Mouse (Mus musculus) brain, embryonic 18.5 days (tissue): ENCODE data around the gene Ralgapa2.

Experiments used
- DNase-seq: peaks from one replicate; pipeline ENCODE4 v3.0.0-alpha.2; 2012; ENCODE audit warnings: low read depth, low spot score

The Ralgapa2 gene

DNA sequence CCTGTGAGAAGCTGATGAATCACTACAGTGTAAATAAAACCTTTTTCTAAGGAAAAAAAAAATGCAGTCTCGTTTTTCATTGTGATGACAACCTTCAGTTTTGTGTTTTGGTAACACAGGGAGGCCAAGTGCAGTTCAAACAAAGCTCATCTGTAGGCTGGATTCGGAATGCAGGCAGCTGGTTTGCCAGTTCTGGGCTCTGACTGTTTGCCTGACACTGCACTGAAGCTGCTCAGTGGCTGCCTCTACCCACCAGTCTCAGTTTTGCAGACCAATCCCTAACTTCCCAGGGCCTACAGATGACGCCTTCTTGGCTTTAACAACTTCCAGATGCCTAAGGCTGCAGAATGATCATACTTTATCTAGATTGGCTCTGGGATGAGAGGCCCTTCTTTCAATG lies 205.1 kb downstream of the Ralgapa2 start:
- DNase-seq: no peak

DNA sequence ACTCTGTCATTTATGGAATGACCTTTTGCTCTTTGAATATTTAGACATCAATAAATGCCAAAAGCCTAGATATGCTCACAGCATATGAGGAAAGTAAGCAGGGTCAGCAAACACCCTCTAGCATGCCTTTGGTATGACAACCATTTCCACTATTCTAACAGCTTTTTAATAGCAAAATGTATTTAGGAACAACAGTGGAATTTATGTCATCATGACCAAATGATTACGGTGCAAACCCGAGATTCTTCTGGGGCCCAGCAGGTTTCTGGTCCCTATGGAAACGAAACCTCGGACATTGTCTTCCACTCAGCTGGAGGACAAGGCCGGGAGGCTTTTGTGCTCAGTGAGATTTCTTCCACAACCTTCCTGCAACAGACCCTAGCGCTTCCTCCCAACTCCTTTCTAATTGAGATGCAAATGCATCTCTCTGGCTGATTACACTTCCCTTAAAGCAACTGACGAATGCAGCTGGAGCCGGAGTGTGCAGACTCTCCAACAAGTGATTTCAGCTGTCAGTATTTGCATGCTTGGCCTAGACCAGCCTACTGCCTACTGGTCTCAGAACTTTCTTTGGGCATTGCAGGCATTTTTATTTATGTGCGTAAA lies 209.9 kb downstream of the Ralgapa2 start:
- no peak for DNase-seq

DNA sequence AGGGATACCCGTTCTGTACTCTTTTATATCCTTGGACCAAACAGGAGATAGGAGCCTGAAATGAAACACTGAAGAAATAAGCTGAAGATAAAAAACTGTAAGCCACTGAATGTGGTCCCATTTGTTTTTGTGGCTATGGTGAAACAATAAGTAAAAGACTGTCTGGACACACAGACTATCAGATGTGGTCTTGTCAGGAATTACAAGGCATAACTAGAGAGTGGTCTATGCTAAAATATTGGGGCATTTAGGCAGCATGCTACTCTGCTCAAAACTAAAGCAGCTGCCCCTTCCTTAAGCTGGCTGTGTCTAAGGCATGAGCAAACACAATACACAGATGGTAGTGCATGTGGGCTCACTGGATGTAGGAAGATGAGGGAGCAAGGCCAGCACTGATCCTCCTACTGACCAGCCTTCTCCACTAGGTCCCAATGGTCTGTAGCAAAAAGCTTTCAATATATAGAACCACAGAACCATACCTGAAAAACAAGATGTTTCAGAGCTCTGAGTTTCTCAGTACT lies 211.6 kb downstream of the Ralgapa2 start:
- DNase-seq: no peak

DNA sequence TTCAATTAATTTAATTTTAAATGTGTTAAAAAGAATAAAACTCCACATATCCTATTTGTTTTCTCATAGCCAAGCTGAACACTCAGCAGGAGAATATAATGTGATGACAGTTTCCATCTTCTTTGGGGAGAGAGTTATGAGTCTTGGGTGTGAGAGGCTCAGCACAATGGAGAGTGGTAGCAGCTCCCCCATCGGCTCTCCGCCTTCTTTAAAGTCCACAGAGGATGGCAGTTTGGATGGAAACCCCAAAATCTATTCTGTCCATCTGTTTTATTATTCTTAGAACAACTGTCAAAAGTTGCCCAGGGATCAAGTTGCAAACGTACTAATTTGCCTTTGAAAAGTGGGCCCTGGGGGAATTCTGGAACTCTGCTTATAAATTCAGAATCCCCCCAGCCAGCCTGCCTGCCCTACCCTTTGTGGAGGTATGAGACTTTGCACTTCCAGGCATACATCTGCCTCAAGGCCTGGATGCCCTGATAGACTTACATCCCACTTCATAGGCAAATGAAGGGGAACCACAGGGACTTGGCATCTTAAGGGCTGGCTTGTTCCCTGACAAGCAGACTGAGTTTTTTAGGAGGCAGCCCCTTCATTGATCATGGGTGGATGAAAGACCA lies 212.2 kb downstream of the Ralgapa2 start:
- no peak for DNase-seq

DNA sequence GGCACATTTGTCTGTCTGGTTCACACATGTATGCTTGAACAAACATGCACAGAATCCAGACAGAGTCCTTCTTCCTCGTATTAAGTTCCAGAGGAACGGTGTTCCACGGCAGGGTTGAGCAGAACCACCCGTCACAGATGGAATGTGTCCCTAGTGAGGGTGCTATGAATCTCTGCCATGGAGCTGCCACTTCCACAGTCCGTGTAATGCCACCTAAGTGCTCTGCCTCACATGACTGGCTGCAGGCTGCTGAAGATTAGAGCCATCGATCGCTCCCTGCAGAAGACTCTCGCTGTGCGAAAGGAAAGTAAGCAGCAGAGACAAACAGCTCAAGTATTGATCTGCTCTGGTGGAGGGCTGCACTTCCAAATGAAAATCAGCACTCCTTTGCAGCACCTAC lies 218.6 kb downstream of the Ralgapa2 start:
- DNase-seq: no peak

DNA sequence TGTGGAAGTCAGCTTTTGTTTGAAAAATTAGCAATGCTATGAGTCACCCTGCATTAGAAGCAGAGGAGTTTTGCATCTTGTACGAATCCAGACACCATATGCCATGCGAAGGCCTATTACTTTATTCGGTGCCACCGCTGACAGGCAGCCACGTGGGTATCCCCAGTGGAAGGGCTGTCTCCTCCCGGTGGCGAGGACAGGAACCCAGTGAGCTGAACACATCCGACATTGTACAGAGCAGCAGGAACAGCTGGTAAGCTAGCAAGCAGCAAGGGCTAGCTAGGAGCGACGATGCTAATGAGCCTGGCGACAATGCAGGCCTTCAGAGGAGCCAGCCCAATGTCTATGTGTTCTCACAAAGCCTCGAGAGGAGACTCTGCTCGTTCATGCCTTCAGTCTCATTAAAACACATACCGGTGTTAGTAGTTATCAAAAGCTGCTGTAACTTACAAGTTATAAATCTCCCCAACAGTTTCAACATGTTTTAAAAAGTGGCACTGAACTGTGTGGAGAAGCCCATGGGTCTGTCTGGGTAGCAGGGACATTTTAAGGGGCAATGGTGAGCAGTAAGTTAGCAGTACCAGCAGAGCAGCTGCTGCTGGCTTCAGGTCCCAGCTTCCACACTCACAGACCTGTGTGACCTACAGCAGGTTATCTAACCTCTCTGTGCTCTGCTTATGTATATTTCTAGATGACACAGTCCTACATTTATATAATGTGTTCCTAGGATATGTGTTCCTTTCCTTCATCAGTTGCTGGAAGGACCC lies 221.1 kb downstream of the Ralgapa2 start:
- no peak for DNase-seq

DNA sequence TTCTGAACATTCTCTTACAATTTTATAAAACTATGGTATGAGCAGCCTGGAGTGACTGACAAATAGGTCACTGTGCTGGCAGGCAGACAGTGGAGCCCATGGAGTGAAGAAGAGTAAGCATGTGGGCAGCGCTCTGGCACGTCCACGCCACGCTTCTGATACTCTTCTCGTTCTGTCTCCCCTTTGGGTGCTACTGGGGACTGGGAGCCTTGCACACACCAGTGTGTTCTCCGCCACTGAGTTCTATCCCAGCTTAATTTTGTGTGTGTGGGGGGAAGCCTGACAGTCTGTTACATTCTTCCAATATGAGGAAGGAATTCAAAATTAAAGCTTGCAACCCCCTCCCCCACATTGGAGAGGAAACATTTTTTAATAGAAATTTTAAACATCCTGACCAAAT lies 221.8 kb downstream of the Ralgapa2 start:
- no peak for DNase-seq

DNA sequence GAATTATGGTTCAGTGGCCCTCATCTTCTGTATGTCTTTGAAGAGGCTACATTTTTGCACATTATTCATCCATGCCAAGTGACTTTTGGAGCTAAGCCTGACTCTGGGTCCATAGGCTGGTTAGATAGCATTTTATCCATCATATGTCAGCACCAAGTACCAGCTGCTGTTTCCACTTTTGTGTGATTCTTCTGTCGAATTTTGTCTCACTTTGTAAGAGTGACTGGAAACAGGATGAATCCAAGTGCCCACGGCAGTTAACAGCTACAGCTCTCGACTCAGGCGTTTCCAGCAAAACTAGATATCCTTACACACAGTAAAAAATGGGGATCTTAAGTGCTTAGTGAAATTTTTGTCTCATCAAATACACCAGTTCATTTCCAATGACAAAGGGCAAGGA lies 222.8 kb downstream of the Ralgapa2 start:
- no peak for DNase-seq

DNA sequence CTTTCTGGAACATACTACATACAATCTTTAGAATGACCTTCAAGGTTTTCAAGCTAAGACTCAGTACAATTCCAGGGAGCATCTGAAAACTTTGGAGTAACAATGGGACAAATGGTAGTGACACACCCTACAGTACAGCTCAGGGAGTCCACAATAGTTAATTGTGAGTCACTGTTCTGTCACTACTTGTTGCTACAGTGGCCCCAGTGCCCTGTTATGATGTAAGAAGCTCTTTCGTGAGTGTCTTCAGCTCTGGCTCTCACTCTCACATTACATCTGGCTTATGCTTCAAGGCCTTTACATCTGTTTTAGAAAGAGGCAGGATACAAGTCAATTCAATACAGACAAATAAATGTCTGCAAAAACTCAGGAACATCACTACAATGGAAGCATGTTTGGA lies 223.8 kb downstream of the Ralgapa2 start:
- no peak for DNase-seq

DNA sequence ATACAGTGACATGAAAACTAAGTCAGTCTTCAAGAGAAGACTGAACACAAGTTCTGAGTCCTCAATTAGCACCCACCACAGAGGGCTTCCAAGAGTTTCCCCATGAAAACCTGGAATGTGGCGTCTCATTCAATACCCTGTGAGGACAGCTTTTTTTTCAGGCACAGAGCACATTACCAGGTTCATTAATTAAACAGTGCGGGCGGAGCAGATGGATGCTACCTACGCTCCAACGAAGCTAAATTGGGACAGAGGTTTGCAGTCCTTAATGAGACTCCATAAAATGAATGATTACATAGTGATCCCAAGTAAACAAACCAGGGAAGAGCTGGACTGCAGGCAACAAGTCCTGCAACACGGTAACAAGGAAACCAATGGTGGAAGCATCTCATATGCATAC lies 224.6 kb downstream of the Ralgapa2 start:
- DNase-seq: no peak

DNA sequence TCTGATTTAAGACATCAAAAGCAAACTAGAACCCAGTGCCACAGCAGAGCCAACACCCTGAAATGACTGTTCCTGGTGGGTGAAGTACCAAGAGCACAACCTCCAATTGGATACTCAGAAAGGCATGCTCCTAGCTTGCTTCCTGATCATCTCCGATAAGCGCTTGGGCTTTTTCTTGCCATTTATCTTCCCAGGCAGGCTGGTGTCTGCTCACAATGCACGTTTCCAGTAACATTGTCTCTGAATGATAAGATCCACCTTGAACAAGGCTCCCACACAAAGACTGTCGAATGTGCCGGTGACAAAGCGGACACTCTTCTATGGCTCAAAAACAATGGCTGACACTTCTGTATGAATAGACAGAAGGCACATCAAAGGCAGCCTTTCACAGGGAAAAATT lies 230.8 kb downstream of the Ralgapa2 start:
- DNase-seq: no peak

DNA sequence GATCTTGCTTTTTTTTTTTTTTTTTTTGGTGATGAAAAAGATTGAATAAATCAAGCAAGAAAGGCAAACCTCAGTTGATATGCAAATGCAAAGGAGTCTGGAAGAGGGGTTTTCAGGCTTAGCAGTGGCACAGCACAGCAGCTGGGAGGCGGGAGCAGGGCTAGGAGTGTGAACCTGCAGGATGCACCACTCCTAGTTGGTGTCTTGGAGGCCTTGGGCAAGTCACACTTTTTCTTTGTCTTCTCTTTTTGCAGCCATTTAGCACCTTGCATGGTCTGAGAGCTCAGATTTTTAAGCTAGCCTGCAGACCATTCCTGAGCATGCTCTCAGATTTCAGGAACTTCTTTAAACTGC lies 231.2 kb downstream of the Ralgapa2 start:
- DNase-seq: no peak

DNA sequence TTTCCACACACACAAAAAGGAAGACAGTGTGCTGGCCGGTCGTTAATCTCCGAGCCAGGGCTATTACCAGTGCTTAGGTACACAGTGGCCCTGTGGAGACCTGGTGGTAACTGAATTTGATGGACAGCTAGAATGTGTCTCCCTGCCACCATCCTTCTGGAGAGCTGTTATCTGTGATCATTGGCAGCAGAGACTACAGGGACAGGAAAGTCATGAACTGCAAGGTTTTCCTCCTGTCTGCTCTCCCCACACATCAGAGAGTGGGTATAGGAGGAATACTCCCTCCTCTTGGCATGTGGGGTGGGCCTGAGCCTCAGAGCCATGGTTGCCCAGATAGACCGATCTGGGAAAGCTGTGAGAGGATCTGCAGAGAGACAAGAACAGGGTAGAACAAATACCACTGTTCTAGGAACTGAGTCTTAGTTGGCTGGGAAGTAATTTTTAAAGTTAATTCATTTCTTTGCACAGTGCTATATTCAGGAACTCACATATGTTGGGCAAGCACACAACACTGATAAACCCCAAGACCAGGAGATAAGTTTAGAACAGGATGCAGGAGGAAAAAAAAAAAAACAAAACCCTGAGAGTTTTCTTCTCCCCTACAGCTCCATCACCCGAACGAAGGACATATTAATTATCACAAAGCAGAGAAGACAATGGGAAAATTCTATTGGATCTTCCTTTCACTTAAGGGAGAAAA lies 231.8 kb downstream of the Ralgapa2 start:
- DNase-seq: no peak

DNA sequence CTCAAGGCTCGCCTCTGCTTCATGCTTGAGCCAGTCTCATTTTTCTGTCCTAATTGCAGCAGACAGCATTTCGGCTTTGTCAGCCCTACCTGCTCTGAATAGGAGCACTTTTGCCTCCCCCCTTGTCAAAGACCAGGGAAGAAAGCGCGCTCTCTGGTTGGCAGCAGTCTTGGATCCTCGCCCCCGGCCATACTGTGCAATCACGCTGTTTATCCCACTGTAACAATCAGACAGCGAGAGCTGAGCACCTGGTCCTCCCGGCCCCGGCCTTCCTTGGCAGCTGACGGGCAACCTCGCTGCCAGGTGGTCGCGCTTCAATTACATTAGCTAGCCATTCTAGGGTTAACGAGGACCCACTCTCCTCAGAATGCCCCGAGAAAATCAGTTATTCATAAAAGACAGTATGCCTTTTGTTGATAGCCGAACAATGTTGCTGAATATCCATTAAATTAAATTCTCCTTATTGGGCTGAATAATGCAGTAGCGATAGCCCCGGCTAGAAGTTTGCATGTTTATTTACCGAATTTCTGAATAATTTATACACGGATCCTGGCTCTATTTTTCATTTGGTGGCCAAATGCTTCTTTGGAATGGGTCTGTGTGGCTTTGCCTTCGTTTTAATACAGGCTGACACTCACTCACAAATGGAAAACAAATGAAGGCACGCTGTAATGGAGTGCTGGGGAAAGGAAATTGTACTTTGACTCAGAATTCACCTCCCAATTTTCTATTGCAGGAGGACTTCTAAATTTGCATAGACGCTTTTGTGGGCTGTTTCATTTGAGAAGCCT lies 232.5 kb downstream of the Ralgapa2 start:
- no peak for DNase-seq

DNA sequence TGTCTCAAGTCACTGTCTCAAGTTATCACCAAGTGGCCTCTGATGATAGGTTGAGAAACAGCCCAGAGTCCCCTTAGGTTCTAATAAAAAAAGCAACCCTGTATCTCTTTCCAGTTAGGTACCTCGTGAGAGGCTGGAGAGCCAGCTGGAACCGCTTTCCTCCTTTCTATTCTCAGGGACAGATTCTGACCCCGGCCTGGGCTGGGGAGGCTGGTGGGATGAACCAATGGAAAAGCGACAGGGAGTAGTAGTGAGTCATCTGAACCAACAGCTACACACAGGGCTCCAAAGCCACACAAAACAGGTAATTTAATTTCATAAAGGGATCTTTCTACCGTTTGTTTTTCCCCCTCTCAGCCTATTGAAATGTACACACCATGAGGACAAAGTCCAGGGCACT lies 233.8 kb downstream of the Ralgapa2 start:
- no peak for DNase-seq

DNA sequence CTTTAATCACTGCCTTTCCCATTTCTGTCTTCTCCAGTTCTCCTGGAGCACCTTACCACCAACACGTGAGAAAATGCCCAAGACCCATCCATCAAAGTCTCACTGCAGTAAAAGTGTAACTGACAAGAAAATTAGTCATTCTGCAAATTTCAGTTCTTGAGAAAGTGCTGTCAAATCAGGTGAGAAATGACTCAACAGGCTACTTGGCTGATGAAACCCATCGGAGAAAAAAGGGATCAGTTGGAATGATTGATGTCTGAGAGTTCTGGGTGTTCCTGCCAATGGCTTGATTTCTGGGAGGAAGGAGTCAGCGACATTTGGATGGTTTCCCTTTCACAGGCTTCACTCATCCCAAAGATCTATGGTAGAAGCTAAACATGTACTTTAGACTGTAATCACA lies 245.6 kb downstream of the Ralgapa2 start:
- DNase-seq: no peak

DNA sequence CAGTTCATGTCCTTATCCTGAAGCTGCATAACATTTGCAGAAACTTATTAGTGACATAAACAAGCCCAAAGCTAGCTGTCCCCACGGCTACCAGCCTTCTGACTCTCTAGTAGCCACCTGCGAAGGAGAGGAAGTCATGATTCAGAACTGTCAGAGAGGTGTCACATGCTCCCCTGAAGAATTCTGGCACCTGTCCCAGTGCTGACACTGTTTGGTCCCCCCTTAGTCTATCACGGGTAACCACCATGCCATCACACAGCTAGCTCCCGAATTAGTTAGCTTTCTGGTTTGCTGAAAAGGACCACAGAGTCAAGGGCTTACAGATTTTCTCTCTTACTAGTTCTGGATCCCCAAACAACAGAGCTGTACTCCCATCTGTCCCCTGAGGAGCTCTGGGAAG lies 247.1 kb downstream of the Ralgapa2 start:
- no peak for DNase-seq

DNA sequence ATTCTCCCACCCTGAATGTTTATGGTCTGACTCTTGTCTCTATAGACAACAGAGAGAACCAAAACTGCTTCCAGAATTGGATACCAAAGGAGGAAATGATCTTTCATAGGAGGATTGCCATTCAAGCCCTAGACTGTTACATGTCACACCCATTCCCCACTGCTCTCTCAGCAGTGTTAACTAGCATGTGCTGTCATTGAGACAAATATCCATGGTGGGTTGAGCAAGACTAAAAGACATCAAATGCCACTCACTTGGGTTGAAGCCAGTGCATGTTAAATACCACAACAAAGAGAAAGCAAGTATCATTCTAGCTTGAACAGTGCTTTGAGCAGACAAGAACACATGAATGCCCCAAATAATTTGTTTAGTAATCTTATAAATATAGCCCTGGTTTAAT lies 249.2 kb downstream of the Ralgapa2 start:
- no peak for DNase-seq

DNA sequence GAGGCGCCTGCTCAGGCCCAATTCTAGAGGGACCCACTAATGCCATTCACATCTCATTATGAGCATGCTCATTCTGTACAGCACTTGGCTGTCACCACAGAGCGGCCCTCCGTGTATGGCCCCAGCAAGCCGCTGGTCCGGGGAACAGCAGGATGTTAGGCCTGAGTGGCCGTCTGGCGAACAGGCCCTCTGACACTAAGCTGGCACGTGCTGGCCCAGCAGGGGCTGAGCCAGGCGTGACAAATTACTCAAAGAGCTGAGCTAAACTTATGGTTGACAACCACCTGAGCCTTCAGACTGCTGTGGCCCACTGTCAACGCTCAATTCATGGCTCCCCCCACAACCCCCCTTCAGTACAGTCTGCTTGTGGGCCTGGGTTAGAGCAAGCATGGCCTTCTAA lies 249.9 kb downstream of the Ralgapa2 start:
- DNase-seq: no peak

DNA sequence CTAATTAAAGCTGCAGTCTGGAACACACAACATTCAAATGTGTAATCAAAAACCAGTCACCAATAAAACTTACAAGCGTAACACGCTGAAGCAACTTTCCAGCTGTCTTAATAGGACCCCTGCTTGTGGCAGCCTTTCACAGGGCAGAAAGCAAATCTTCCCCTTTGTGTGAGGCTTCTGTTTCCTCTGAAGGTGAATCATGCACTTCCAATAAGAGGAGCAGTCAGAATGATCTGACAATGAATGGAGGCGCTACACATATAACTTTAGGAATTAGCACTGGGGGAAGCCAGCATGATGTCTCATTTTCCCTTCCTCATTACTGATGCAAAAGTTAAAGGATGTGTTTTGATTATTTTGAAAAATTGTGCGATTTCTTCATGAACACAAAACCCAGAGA lies 251.0 kb downstream of the Ralgapa2 start:
- DNase-seq: no peak

DNA sequence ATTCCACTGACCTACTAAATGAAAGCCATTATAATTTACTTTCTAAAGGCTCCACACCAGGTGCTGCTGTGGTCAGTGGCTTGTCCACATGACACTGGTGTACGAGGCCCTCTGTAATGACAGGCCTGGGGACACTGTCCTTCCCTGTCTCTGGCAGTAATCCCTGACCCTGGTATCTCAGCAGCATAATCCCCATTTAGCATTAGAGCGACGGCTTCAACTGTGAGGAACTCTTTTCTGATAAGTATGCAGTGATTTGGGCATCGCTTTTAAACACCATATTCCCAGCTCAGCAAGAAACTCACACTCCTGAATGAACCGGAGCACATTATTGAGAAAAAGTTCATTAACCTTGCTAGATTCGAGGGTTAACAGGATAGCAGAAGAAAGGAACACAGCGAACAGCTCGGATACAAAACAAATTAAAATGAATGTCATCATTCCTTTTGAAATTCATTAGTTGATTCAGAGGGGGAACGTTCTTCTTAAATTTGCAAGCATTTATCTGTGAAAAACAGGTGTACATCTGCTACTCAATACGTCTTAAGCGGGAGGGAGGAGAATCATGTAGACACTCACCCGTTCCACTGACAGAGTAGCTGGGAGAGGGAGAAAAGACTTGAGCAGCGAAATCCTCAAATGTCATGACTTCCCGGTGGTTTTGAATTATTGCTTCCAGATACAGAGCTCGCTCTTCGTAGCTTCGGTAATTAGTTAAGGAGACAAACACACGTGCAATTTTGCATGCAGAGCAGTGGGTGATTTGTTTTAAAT lies 252.2 kb downstream of the Ralgapa2 start:
- DNase-seq: no peak
